Mouse (Mus musculus) monocyte, adult 2 months (primary cell): Measurements from ENCODE around the gene St6galnac4.

ENCODE experiments used
- DNase-seq, 2 experiments: peaks; one replicate each; pipeline ENCODE4 v3.0.0; 2022; ENCODE audit warnings: low spot score in 2 of 2, low read depth in 1 of 2

St6galnac4 gene

GRCm38 (mm10) chr2:32586871-32587351 lies at the start of gene St6galnac4:
Gene St6galnac4, plus strand, starts transcription at chr2:32587095.
- peak; percentile 64 to 84 for DNase-seq

GRCm38 (mm10) chr2:32537360-32537905 lies 49.5 kb upstream of the St6galnac4 start:
- DNase-seq = no peak

- DNase-seq = no peak
Measured at GRCm38 (mm10) chr2:32537941-32538340, 49.0 kb upstream of the St6galnac4 start.

GRCm38 (mm10) chr2:32538461-32538860 lies 48.4 kb upstream of the St6galnac4 start:
- no peak for DNase-seq

GRCm38 (mm10) chr2:32539452-32539981 lies 47.4 kb upstream of the St6galnac4 start:
- DNase-seq = no peak

- no peak for DNase-seq
Measured at GRCm38 (mm10) chr2:32541333-32541908, 45.5 kb upstream of the St6galnac4 start.

- no peak for DNase-seq
Measured at GRCm38 (mm10) chr2:32541986-32542573, 44.8 kb upstream of the St6galnac4 start.

- no peak for DNase-seq
Measured at GRCm38 (mm10) chr2:32543031-32543449, 43.9 kb upstream of the St6galnac4 start.

GRCm38 (mm10) chr2:32546951-32547350 lies 39.9 kb upstream of the St6galnac4 start:
- no peak for DNase-seq

GRCm38 (mm10) chr2:32547380-32547779 lies 39.5 kb upstream of the St6galnac4 start:
- no peak for DNase-seq

GRCm38 (mm10) chr2:32547964-32548739 lies 38.7 kb upstream of the St6galnac4 start:
- peak in 1 of 2 experiments; percentile 38 for DNase-seq

- DNase-seq = no peak
Measured at GRCm38 (mm10) chr2:32549171-32549570, 37.7 kb upstream of the St6galnac4 start.

GRCm38 (mm10) chr2:32549764-32550163 lies 37.1 kb upstream of the St6galnac4 start:
- no peak for DNase-seq

GRCm38 (mm10) chr2:32551236-32551635 lies 35.7 kb upstream of the St6galnac4 start:
- DNase-seq = no peak

GRCm38 (mm10) chr2:32553592-32554148 lies 33.2 kb upstream of the St6galnac4 start:
- no peak for DNase-seq

GRCm38 (mm10) chr2:32555484-32555883 lies 31.4 kb upstream of the St6galnac4 start:
- DNase-seq = no peak

GRCm38 (mm10) chr2:32556019-32556418 lies 30.9 kb upstream of the St6galnac4 start:
- no peak for DNase-seq

- no peak for DNase-seq
Measured at GRCm38 (mm10) chr2:32559570-32559969, 27.3 kb upstream of the St6galnac4 start.

- peak in 1 of 2 experiments; percentile 43 for DNase-seq
Measured at GRCm38 (mm10) chr2:32566536-32567063, 20.3 kb upstream of the St6galnac4 start.

GRCm38 (mm10) chr2:32568149-32568548 lies 18.7 kb upstream of the St6galnac4 start:
- no peak for DNase-seq

GRCm38 (mm10) chr2:32568941-32569340 lies 18.0 kb upstream of the St6galnac4 start:
- no peak for DNase-seq
